Mouse (Mus musculus): ENCODE measurements at regions not wholly inside any gene's neighbourhood (a gene's known extent, or its start where the extent isn't known, plus 50 kb on each side); places are given as distances from the start of the nearest gene placed in this dataset.

GRCm38 (mm10) chr17:85844486-85844885 lies 156.4 kb upstream of the Six2 start:
- TF ChIP-seq CTCF (IDR thresholded peaks at IDR 0.05; ENCODE audit: low read depth) (no peak), EP300 (IDR thresholded peaks at IDR 0.05; ENCODE audit: low read depth) (no peak)
